Mouse (Mus musculus) induced T-regulatory cell, adult 2 months (primary cell): Measurements from ENCODE around the gene Fxyd7.

Experiments used
- DNase-seq: peaks from one replicate; pipeline ENCODE4 v3.0.0-alpha.2; 2012; ENCODE audit warnings: low read depth

The Fxyd7 gene

GRCm38 (mm10) chr7:31007775-31008174, 43.5 kb downstream of the Fxyd7 start:
- DNase-seq, result no peak

GRCm38 (mm10) chr7:31002650-31003049, 48.6 kb downstream of the Fxyd7 start:
- peak; percentile 88 for DNase-seq

GRCm38 (mm10) chr7:31000505-31001020, 50.7 kb downstream of the Fxyd7 start:
- peak; percentile 78 for DNase-seq

GRCm38 (mm10) chr7:30996491-30996890, 54.8 kb downstream of the Fxyd7 start:
- peak; percentile 48 for DNase-seq

GRCm38 (mm10) chr7:30993986-30994385, 57.3 kb downstream of the Fxyd7 start:
- no peak for DNase-seq
